ENCODE assay signal across 22 mouse cellular contexts in the genomic region with DNA sequence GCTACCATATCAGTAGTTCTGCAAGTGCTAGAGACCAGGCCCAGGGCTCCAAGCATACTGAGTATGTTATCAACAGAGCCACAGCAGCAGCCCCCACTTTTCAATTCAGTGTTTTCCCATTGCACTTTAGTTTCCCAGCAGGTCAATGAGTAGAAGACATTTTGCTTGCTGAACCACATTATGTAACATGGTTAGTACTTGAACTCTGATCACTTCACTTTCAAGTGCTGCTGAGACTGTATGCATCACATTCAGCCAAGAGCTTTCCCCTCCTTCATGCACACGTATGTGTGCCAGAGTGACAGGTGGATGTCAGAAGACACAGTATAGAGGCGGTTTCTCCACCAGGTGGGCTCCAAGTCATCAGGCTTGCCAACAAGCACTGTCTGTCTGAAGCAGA. TPM values are rescaled to one million over a fixed set of nuclear protein-coding genes. Genes with fewer than 3 reads are reported as not detected.
DNase-seq lines count a peak whose midpoint lies in the region; ATAC-seq and TF ChIP-seq lines count a peak whose summit lies in the region.
"Had no signal": no experiment of that assay in that cellular context is flagged by ENCODE, and none has a peak within 500 bp of the region (broad histone marks: within the 10 kb centered on the region; RNA-seq: fewer than 3 reads in every experiment).

No protein-coding gene starts in this region.

- H3K4me3 ChIP-seq in kidney, adult 2 months (ENCODE audit: insufficient read depth, low read depth, low read length) = no peak overlapping the region
- H3K4me3 ChIP-seq in liver, adult 2 months (ENCODE audit: insufficient read depth, low read depth, low read length) = no peak overlapping the region
- H3K4me3 ChIP-seq in liver, embryonic 11.5 days (ENCODE audit: low read depth, low read length) = no peak overlapping the region
- H3K4me3 ChIP-seq in lung, adult 2 months (replicated peaks; ENCODE audit: extremely low read depth, low read depth, low read length) = no peak overlapping the region
- H3K4me3 ChIP-seq: embryonic facial prominence, embryonic 13.5 days; embryonic facial prominence, embryonic 15.5 days; erythroblast, embryonic 14.5 days; forebrain, embryonic 10.5 days; forebrain, embryonic 12.5 days had no signal

- ATAC-seq in liver, embryonic 11.5 days (replicated peaks; ENCODE audit: low FRiP score) = no peak
- ATAC-seq: forebrain, embryonic 14.5 days had no signal

- no peak for TF ChIP-seq CTCF in kidney, adult 2 months (conservative IDR thresholded peaks at IDR 0.05; ENCODE audit: insufficient read depth, insufficient read length, low read depth, low read length)
- TF ChIP-seq CTCF in liver, adult 2 months (IDR thresholded peaks at IDR 0.05; ENCODE audit: low read depth, low read length) = no peak
- TF ChIP-seq CTCF in lung, adult 2 months (IDR thresholded peaks at IDR 0.05; ENCODE audit: insufficient read depth, low read length) = no peak

- H3K79me2 ChIP-seq in liver, adult 2 months (ENCODE audit: control insufficient read depth, insufficient read depth, low read length) = peaks cover 37% of the 10 kb centered on the region

- no peak overlapping the region for H3K4me2 ChIP-seq in liver, embryonic 11.5 days
- H3K4me2 ChIP-seq: embryonic facial prominence, embryonic 13.5 days; embryonic facial prominence, embryonic 15.5 days; forebrain, embryonic 12.5 days had no signal

- H3K4me1 ChIP-seq in kidney, adult 2 months (ENCODE audit: control insufficient read depth, insufficient read depth, low read length) = no peaks in the 10 kb centered on the region; the same call in 1 of the 2 replicates
- peaks cover 17% of the 10 kb centered on the region for H3K4me1 ChIP-seq in liver, adult 2 months (ENCODE audit: control insufficient read depth, insufficient read depth, low read length)
- no peaks in the 10 kb centered on the region; the same call in 1 of the 2 replicates for H3K4me1 ChIP-seq in liver, embryonic 11.5 days (replicated peaks; ENCODE audit: control insufficient read depth, insufficient read depth, low read length)
- H3K4me1 ChIP-seq in lung, adult 2 months (ENCODE audit: control insufficient read depth, insufficient read depth, low read length) = no peaks in the 10 kb centered on the region; the same call in 1 of the 2 replicates

- H3K9me3 ChIP-seq in liver, embryonic 11.5 days (ENCODE audit: control insufficient read depth, low read length) = no peaks in the 10 kb centered on the region
- H3K9me3 ChIP-seq: embryonic facial prominence, embryonic 13.5 days; embryonic facial prominence, embryonic 15.5 days; forebrain, embryonic 10.5 days; forebrain, embryonic 12.5 days had no signal

- TF ChIP-seq POLR2A in kidney, adult 2 months (IDR thresholded peaks at IDR 0.05; ENCODE audit: low read depth, low read length) = no peak
- no peak for TF ChIP-seq POLR2A in liver, adult 2 months (IDR thresholded peaks at IDR 0.05; ENCODE audit: extremely low read depth, insufficient read depth, low read length)
- no peak for TF ChIP-seq POLR2A in lung, adult 2 months (IDR thresholded peaks at IDR 0.05; ENCODE audit: borderline replicate concordance, extremely low read depth, low read depth, low read length)

- H3K36me3 ChIP-seq in kidney, adult 2 months (ENCODE audit: control insufficient read depth, insufficient read depth, low read length) = peaks cover 10% of the 10 kb centered on the region
- H3K36me3 ChIP-seq in liver, adult 2 months (ENCODE audit: control insufficient read depth, insufficient read depth, low read length) = peaks cover 74% of the 10 kb centered on the region
- H3K36me3 ChIP-seq in liver, embryonic 11.5 days (ENCODE audit: control insufficient read depth, insufficient read depth, low read length) = peaks cover 26% of the 10 kb centered on the region

- no peaks in the 10 kb centered on the region for H3K27me3 ChIP-seq in kidney, adult 2 months (replicated peaks; ENCODE audit: control insufficient read depth, insufficient read depth, low read length)
- no peaks in the 10 kb centered on the region for H3K27me3 ChIP-seq in liver, adult 2 months (ENCODE audit: control insufficient read depth, insufficient read depth, low read length)
- no peaks in the 10 kb centered on the region for H3K27me3 ChIP-seq in liver, embryonic 11.5 days (replicated peaks; ENCODE audit: control insufficient read depth, insufficient read depth, low read length)
- H3K27me3 ChIP-seq: embryonic facial prominence, embryonic 13.5 days; embryonic facial prominence, embryonic 15.5 days; forebrain, embryonic 12.5 days had no signal

- H3K9ac ChIP-seq in liver, adult 2 months (ENCODE audit: low read depth, low read length) = no peak overlapping the region
- H3K9ac ChIP-seq in liver, embryonic 11.5 days (ENCODE audit: low read depth, low read length) = no peak overlapping the region
- H3K9ac ChIP-seq: embryonic facial prominence, embryonic 13.5 days; embryonic facial prominence, embryonic 15.5 days; forebrain, embryonic 12.5 days had no signal

- peak; percentile 37 for DNase-seq in kidney, adult 2 months
- no peak for DNase-seq in kidney, adult 11 months
- no peak for DNase-seq in liver, adult 2 months (ENCODE audit: extremely low read depth, low read depth, low spot score)
- DNase-seq in liver, embryonic 11.5 days (ENCODE audit: low spot score) = no peak
- DNase-seq in lung, postnatal 25 days (ENCODE audit: low spot score) = peak; percentile 44
- DNase-seq in lung, adult 2 months = no peak
- DNase-seq: adrenal gland, adult 2 months; adrenal gland, postnatal 10 days; adrenal gland, postnatal 25 days; cerebellum, adult 11 months; cerebellum, adult 18-20 months; cerebellum, adult 8-10 months; cerebellum, adult 9-11 months; cerebellum, postnatal 14 days; cerebellum, postnatal 36 days; embryo, embryonic 11 days had no signal

- peak overlapping the region; percentile 9; the same call in 1 of the 2 replicates for H3K27ac ChIP-seq in kidney, adult 2 months (ENCODE audit: insufficient read depth, low read depth, low read length)
- H3K27ac ChIP-seq in liver, adult 2 months (replicated peaks; ENCODE audit: insufficient read depth, low read depth, low read length) = 0 out of 2 replicates have a peak overlapping the region, but pooled peaks have one; percentile 26
- no peak overlapping the region for H3K27ac ChIP-seq in liver, embryonic 11.5 days (ENCODE audit: low read depth, low read length)
- H3K27ac ChIP-seq: embryonic facial prominence, embryonic 13.5 days; embryonic facial prominence, embryonic 15.5 days; forebrain, embryonic 10.5 days; forebrain, embryonic 12.5 days had no signal

- 68% methylated on average over 2 of the region's 2 CpGs for WGBS in kidney, adult 2 months
- WGBS in liver, adult 2 months = 67% methylated on average over 2 of the region's 2 CpGs
- 94% methylated on average over 2 of the region's 2 CpGs for WGBS in liver, embryonic 11.5 days
- WGBS in lung, adult 2 months = 64% methylated on average over 2 of the region's 2 CpGs

RNA-seq across cellular contexts. Expression of gene Rbm4, which starts 10.8 kb away (rescaled TPM):
- 44.6 and 47.5 TPM in 2 replicates for polyA plus RNA-seq in kidney, adult 2 months (2012; rRNA removed)
- 58.4 and 67.7 TPM in 2 replicates for total RNA-seq in liver, adult 2 months (2014; rRNA removed)
- 25.7 and 32.8 TPM in 2 replicates for polyA plus RNA-seq in liver, adult 2 months (2012; rRNA removed)
- polyA plus RNA-seq in liver, embryonic 11.5 days (2014; fragmentation: Nextera tagmentation; extraction: Ambion mirVana) = 49.9 and 54.0 TPM in 2 replicates
- polyA plus RNA-seq in lung, adult 2 months (2012; rRNA removed) = 28.6 and 36.1 TPM in 2 replicates

RNA-seq across cellular contexts. Expression of gene Rbm4b, which starts 26.6 kb away (rescaled TPM):
- polyA plus RNA-seq in kidney, adult 2 months (2012; rRNA removed) = 12.8 TPM in 2 replicates
- 19.9 and 20.3 TPM in 2 replicates for total RNA-seq in liver, adult 2 months (2014; rRNA removed)
- 6.8 and 7.9 TPM in 2 replicates for polyA plus RNA-seq in liver, adult 2 months (2012; rRNA removed)
- 36.0 and 44.0 TPM in 2 replicates for polyA plus RNA-seq in liver, embryonic 11.5 days (2014; fragmentation: Nextera tagmentation; extraction: Ambion mirVana)
- polyA plus RNA-seq in lung, adult 2 months (2012; rRNA removed) = 6.8 and 7.6 TPM in 2 replicates

RNA-seq across cellular contexts. Expression of gene Gm21992, which starts 28.5 kb away (rescaled TPM):
- 22.3 and 32.0 TPM in 2 replicates for polyA plus RNA-seq in kidney, adult 2 months (2012; rRNA removed)
- 4.8 and 9.9 TPM in 2 replicates for total RNA-seq in liver, adult 2 months (2014; rRNA removed)
- 22.3 and 23.6 TPM in 2 replicates for polyA plus RNA-seq in liver, adult 2 months (2012; rRNA removed)
- 19.4 and 30.1 TPM in 2 replicates for polyA plus RNA-seq in liver, embryonic 11.5 days (2014; fragmentation: Nextera tagmentation; extraction: Ambion mirVana)
- polyA plus RNA-seq in lung, adult 2 months (2012; rRNA removed) = 7.6 and 13.5 TPM in 2 replicates

RNA-seq across cellular contexts. Expression of gene Rbm14, which starts 28.5 kb away (rescaled TPM):
- polyA plus RNA-seq in kidney, adult 2 months (2012; rRNA removed) = 28.7 and 36.8 TPM in 2 replicates
- total RNA-seq in liver, adult 2 months (2014; rRNA removed) = 9.0 and 12.6 TPM in 2 replicates
- polyA plus RNA-seq in liver, adult 2 months (2012; rRNA removed) = 18.4 and 26.1 TPM in 2 replicates
- polyA plus RNA-seq in liver, embryonic 11.5 days (2014; fragmentation: Nextera tagmentation; extraction: Ambion mirVana) = 92.4 and 104 TPM in 2 replicates
- polyA plus RNA-seq in lung, adult 2 months (2012; rRNA removed) = 42.4 and 52.1 TPM in 2 replicates

RNA-seq across cellular contexts. Expression of gene Ccs, which starts 56.2 kb away (rescaled TPM):
- 144 and 192 TPM in 2 replicates for polyA plus RNA-seq in kidney, adult 2 months (2012; rRNA removed)
- 146 and 174 TPM in 2 replicates for total RNA-seq in liver, adult 2 months (2014; rRNA removed)
- 245 and 254 TPM in 2 replicates for polyA plus RNA-seq in liver, adult 2 months (2012; rRNA removed)
- polyA plus RNA-seq in liver, embryonic 11.5 days (2014; fragmentation: Nextera tagmentation; extraction: Ambion mirVana) = 46.2 and 49.8 TPM in 2 replicates
- polyA plus RNA-seq in lung, adult 2 months (2012; rRNA removed) = 32.5 and 44.7 TPM in 2 replicates

Comparison
In these comparisons a context has a peak if more than half of its experiments do, and no peak if none do; other contexts are left out.
1. DNase-seq: peak in kidney, adult 2 months (single experiment) and lung, postnatal 25 days (single experiment); none in kidney, adult 11 months (single experiment), liver, adult 2 months (single experiment), liver, embryonic 11.5 days (single experiment) and lung, adult 2 months (single experiment).